Mouse (Mus musculus) CD8-positive naive resting alpha-beta T cell, adult 2 months (primary cell): ENCODE measurements around the gene Klc2.
"Not testable (repeated sequence)": the region's sequence is repeated elsewhere in the genome, so short reads cannot be mapped to it uniquely, and the experiment has no call there.

Experiments
- DNase-seq, 2 experiments: peaks; one replicate each; pipeline ENCODE4 v3.0.0; 2022; ENCODE audit warnings: low read depth in 2 of 2, low spot score in 2 of 2

The Klc2 gene

GRCm38 (mm10) chr19:5106074-5106473 is 12.3 kb downstream of the Klc2 start:
- DNase-seq, result no peak

- DNase-seq, result no peak
Measured at GRCm38 (mm10) chr19:5098363-5099143, 19.8 kb downstream of the Klc2 start, which contains the start of gene Cnih2. Gene Cnih2 (minus strand): TSS chr19:5098521.

GRCm38 (mm10) chr19:5097521-5098362 is 20.6 kb downstream of the Klc2 start:
- no peak for DNase-seq

- no peak for DNase-seq
Measured at GRCm38 (mm10) chr19:5095887-5096474, 22.4 kb downstream of the Klc2 start.

- DNase-seq, result no peak
Measured at GRCm38 (mm10) chr19:5094746-5095417, 23.5 kb downstream of the Klc2 start.

GRCm38 (mm10) chr19:5094243-5094632 is 24.1 kb downstream of the Klc2 start:
- peak; percentile 78 to 88 for DNase-seq

- no peak for DNase-seq
Measured at GRCm38 (mm10) chr19:5093481-5094242, 24.7 kb downstream of the Klc2 start.

GRCm38 (mm10) chr19:5092083-5092482 is 26.3 kb downstream of the Klc2 start:
- no peak for DNase-seq

GRCm38 (mm10) chr19:5089324-5089723 is 29.0 kb downstream of the Klc2 start:
- DNase-seq, result no peak

GRCm38 (mm10) chr19:5087884-5088728 is 30.3 kb downstream of the Klc2 start, which contains the start of gene Yif1a:
Gene Yif1a (plus strand): TSS chr19:5088538.
- peak; percentile 89 to 95 for DNase-seq

GRCm38 (mm10) chr19:5086533-5086932 is 31.8 kb downstream of the Klc2 start:
- not testable (repeated sequence) for DNase-seq

- DNase-seq, result no peak
Measured at GRCm38 (mm10) chr19:5085145-5085863, 33.1 kb downstream of the Klc2 start, which contains the start of gene Tmem151a. Gene Tmem151a (minus strand): TSS chr19:5085531.

GRCm38 (mm10) chr19:5084834-5085144 is 33.6 kb downstream of the Klc2 start:
- no peak for DNase-seq

- DNase-seq, result no peak
Measured at GRCm38 (mm10) chr19:5083961-5084833, 34.2 kb downstream of the Klc2 start.

- no peak for DNase-seq
Measured at GRCm38 (mm10) chr19:5082596-5082995, 35.8 kb downstream of the Klc2 start.

- no peak for DNase-seq
Measured at GRCm38 (mm10) chr19:5082005-5082404, 36.4 kb downstream of the Klc2 start.

- no peak for DNase-seq
Measured at GRCm38 (mm10) chr19:5079279-5079678, 39.1 kb downstream of the Klc2 start.

GRCm38 (mm10) chr19:5073518-5073917 is 44.8 kb downstream of the Klc2 start:
- DNase-seq, result no peak
